Mouse (Mus musculus) lung, adult 2 months (tissue): ENCODE measurements around the gene Plekha1.

Experiments used
- CTCF ChIP-seq: fragments of 200-500 bp; IDR thresholded peaks from 2 replicates; pipeline ENCODE4 v1.5.1; 2011; ENCODE audit warnings: mild to moderate bottlenecking, low read length, control low read depth; ENCODE audit not compliant: insufficient read depth
- POLR2A ChIP-seq: fragments of 200-500 bp; IDR thresholded peaks from 2 replicates; pipeline ENCODE4 v1.6.1; 2011; ENCODE audit warnings: low read depth, mild to moderate bottlenecking, control low read depth, low read length, borderline replicate concordance; ENCODE audit errors: extremely low read depth

- TF ChIP-seq CTCF (no peak), POLR2A (no peak)
These were observed 80.7 kb downstream of the Plekha1 start for GRCm38 (mm10) chr7:130946303-130946702.
